Mouse (Mus musculus): ENCODE data around the gene Inca1.
A peak's percentile ranks its signal among the peaks of the same experiment; 100 is the strongest.

Inca1 gene

GRCm38 (mm10) chr11:70701984-70702733 lies 2.2 kb upstream of the Inca1 start:
- no peak for DNase-seq (ENCODE audit: low read depth, low spot score)

- DNase-seq (ENCODE audit: low read depth, low spot score), result no peak
Observed at GRCm38 (mm10) chr11:70701221-70701955, 1.4 kb upstream of the Inca1 start.

- peak; percentile 51 for DNase-seq (ENCODE audit: low read depth, low spot score)
Observed at GRCm38 (mm10) chr11:70700613-70701012, 658 bp upstream of the Inca1 start.

- DNase-seq (ENCODE audit: low read depth, low spot score), result no peak
Observed at GRCm38 (mm10) chr11:70699051-70699450, 904 bp downstream of the Inca1 start.

GRCm38 (mm10) chr11:70697376-70697775 lies 2.6 kb downstream of the Inca1 start:
- no peak for DNase-seq (ENCODE audit: low read depth, low spot score)

GRCm38 (mm10) chr11:70693504-70693903 lies 6.5 kb downstream of the Inca1 start:
- no peak for DNase-seq (ENCODE audit: low read depth, low spot score)

GRCm38 (mm10) chr11:70689578-70689977 lies 10.4 kb downstream of the Inca1 start:
- no peak for DNase-seq (ENCODE audit: low read depth, low spot score)

GRCm38 (mm10) chr11:70688372-70688771 lies 11.6 kb downstream of the Inca1 start:
- no peak for DNase-seq (ENCODE audit: low read depth, low spot score)

GRCm38 (mm10) chr11:70687601-70688199 lies 12.3 kb downstream of the Inca1 start, which contains the start of gene Camta2:
TSS of gene Camta2 (minus strand) at chr11:70688105.
- peak; percentile 85 for DNase-seq (ENCODE audit: low read depth, low spot score)

- peak; percentile 41 for DNase-seq (ENCODE audit: low read depth, low spot score)
Observed at GRCm38 (mm10) chr11:70686901-70687566, 12.9 kb downstream of the Inca1 start.

GRCm38 (mm10) chr11:70683640-70684039 lies 16.3 kb downstream of the Inca1 start:
- DNase-seq (ENCODE audit: low read depth, low spot score), result no peak

GRCm38 (mm10) chr11:70681897-70682581 lies 17.9 kb downstream of the Inca1 start:
- DNase-seq (ENCODE audit: low read depth, low spot score), result peak; percentile 82

- no peak for DNase-seq (ENCODE audit: low read depth, low spot score)
Observed at GRCm38 (mm10) chr11:70681170-70681569, 18.8 kb downstream of the Inca1 start.

- DNase-seq (ENCODE audit: low read depth, low spot score), result no peak
Observed at GRCm38 (mm10) chr11:70679894-70680293, 20.1 kb downstream of the Inca1 start.

GRCm38 (mm10) chr11:70679361-70679760 lies 20.6 kb downstream of the Inca1 start:
- DNase-seq (ENCODE audit: low read depth, low spot score), result no peak

GRCm38 (mm10) chr11:70678576-70678975 lies 21.4 kb downstream of the Inca1 start:
- no peak for DNase-seq (ENCODE audit: low read depth, low spot score)

- DNase-seq (ENCODE audit: low read depth, low spot score), result no peak
Observed at GRCm38 (mm10) chr11:70678092-70678491, 21.9 kb downstream of the Inca1 start.

- no peak for DNase-seq (ENCODE audit: low read depth, low spot score)
Observed at GRCm38 (mm10) chr11:70674501-70674900, 25.5 kb downstream of the Inca1 start.

- DNase-seq (ENCODE audit: low read depth, low spot score), result no peak
Observed at GRCm38 (mm10) chr11:70674014-70674413, 25.9 kb downstream of the Inca1 start.

GRCm38 (mm10) chr11:70671333-70672047 lies 28.5 kb downstream of the Inca1 start:
- no peak for DNase-seq (ENCODE audit: low read depth, low spot score)

- DNase-seq (ENCODE audit: low read depth, low spot score), result no peak
Observed at GRCm38 (mm10) chr11:70670483-70670882, 29.5 kb downstream of the Inca1 start.

All from mesoderm, embryonic 11.5 days (tissue).